Mouse (Mus musculus): Measurements from ENCODE around the gene Igfbp6. TPM values are rescaled to one million over a fixed set of nuclear protein-coding genes. Genes with fewer than 3 reads are reported as not detected.

Igfbp6 gene
- total and polyA plus RNA-seq, 3 experiments: 0.38 TPM; not detected in 2

- TF ChIP-seq UBTF (IDR thresholded peaks at IDR 0.05; ENCODE audit: low read depth, low read length) (no peak), E2F4 (IDR thresholded peaks at IDR 0.05; ENCODE audit: insufficient replicate concordance, low read depth, low read length) (no peak), POLR2AphosphoS2 (IDR thresholded peaks at IDR 0.05; ENCODE audit: low read depth, low read length) (no peak), RAD21 (IDR thresholded peaks at IDR 0.05; ENCODE audit: low read depth, low read length) (no peak), CHD2 (IDR thresholded peaks at IDR 0.05; ENCODE audit: low read length) (no peak)
- in situ Hi-C loops (cut with MboI; ENCODE audit: low pct_ligation_motif_present, low pct_unique_long_range_greater_than_20kb, low sequenced_read_pairs) (loop anchor here (5.0 kb wide), 1 partner anchor 35 kb away; the partner anchor contains the start of gene Spryd3), dilution Hi-C loops (cut with MboI; ENCODE audit: extremely low pct_ligation_motif_present, extremely low pct_unique_long_range_greater_than_20kb, low sequenced_read_pairs) (no loop called here)
- no peak overlapping the region for H3K27ac ChIP-seq (ENCODE audit: insufficient read depth, low read depth)
- no peak overlapping the region for H3K9ac ChIP-seq (ENCODE audit: insufficient read depth, low read depth)
- H3K4me1 ChIP-seq (ENCODE audit: control insufficient read depth in 1 of 2, insufficient read depth in 2 of 2): peaks cover 11 to 38% of the 10 kb centered on the region in 2 experiments
- peaks cover 8 to 23% of the 10 kb centered on the region in 2 experiments for H3K36me3 ChIP-seq (replicated peaks in 1 of 2; ENCODE audit: control insufficient read depth in 1 of 2, insufficient read depth in 1 of 2, low read length in 1 of 2)
- H3K4me3 ChIP-seq (replicated peaks in 1 of 3; ENCODE audit: low read depth in 2 of 3, low read length in 2 of 3, poor library complexity in 1 of 3): no peak overlapping the region
- no peak for DNase-seq (ENCODE audit: extremely low read depth)
- peaks cover 72% of the 10 kb centered on the region for H3K27me3 ChIP-seq (replicated peaks)
- no peaks in the 10 kb centered on the region for H3K9me3 ChIP-seq (replicated peaks; ENCODE audit: low read length)
- no peak overlapping the region for H3K4me2 ChIP-seq (ENCODE audit: insufficient read depth, low read depth, poor library complexity, severe bottlenecking)
- no peaks in the 10 kb centered on the region for H3K79me2 ChIP-seq (replicated peaks; ENCODE audit: control insufficient read depth, extremely low read depth, insufficient read depth, poor library complexity, severe bottlenecking)
Observed at GRCm38 (mm10) chr15:102101672-102102541, 42.3 kb upstream of the Igfbp6 start.

- no peak overlapping the region for H3K4me3 ChIP-seq (replicated peaks in 1 of 3; ENCODE audit: low read depth in 2 of 3, low read length in 2 of 3, poor library complexity in 1 of 3)
- H3K9ac ChIP-seq (ENCODE audit: insufficient read depth, low read depth): no peak overlapping the region
- dilution Hi-C loops (cut with MboI; ENCODE audit: extremely low pct_ligation_motif_present, extremely low pct_unique_long_range_greater_than_20kb, low sequenced_read_pairs): no loop called here
- TF ChIP-seq TCF12 (IDR thresholded peaks at IDR 0.05; ENCODE audit: low read depth, low read length): no peak
- H3K27ac ChIP-seq (ENCODE audit: insufficient read depth, low read depth): no peak overlapping the region
- in situ Hi-C loops (cut with MboI; ENCODE audit: low pct_ligation_motif_present, low pct_unique_long_range_greater_than_20kb, low sequenced_read_pairs): loop anchor here (5.0 kb wide), 1 partner anchor 35 kb away; the partner anchor contains the start of gene Spryd3
- peaks cover 11 to 44% of the 10 kb centered on the region in 2 experiments for H3K4me1 ChIP-seq (ENCODE audit: control insufficient read depth in 1 of 2, insufficient read depth in 2 of 2)
- peaks cover 3 to 17% of the 10 kb centered on the region in 2 experiments for H3K36me3 ChIP-seq (replicated peaks in 1 of 2; ENCODE audit: control insufficient read depth in 1 of 2, insufficient read depth in 1 of 2, low read length in 1 of 2)
- H3K27me3 ChIP-seq (replicated peaks): peaks cover 77% of the 10 kb centered on the region
- no peak overlapping the region for H3K4me2 ChIP-seq (ENCODE audit: insufficient read depth, low read depth, poor library complexity, severe bottlenecking)
- no peaks in the 10 kb centered on the region for H3K9me3 ChIP-seq (replicated peaks; ENCODE audit: low read length)
- no peaks in the 10 kb centered on the region for H3K79me2 ChIP-seq (replicated peaks; ENCODE audit: control insufficient read depth, extremely low read depth, insufficient read depth, poor library complexity, severe bottlenecking)
- no peak for DNase-seq (ENCODE audit: extremely low read depth)
Observed at GRCm38 (mm10) chr15:102102548-102103121, 41.5 kb upstream of the Igfbp6 start.

GRCm38 (mm10) chr15:102103371-102103946 is 40.7 kb upstream of the Igfbp6 start:
- peaks cover 14 to 52% of the 10 kb centered on the region in 2 experiments for H3K4me1 ChIP-seq (ENCODE audit: control insufficient read depth in 1 of 2, insufficient read depth in 2 of 2)
- H3K9me3 ChIP-seq (replicated peaks; ENCODE audit: low read length): no peaks in the 10 kb centered on the region
- TF ChIP-seq ZMIZ1 (IDR thresholded peaks at IDR 0.05; ENCODE audit: low read depth, low read length) (no peak), GABPA (IDR thresholded peaks at IDR 0.05; ENCODE audit: insufficient replicate concordance, low read depth, low read length) (no peak), ZKSCAN1 (IDR thresholded peaks at IDR 0.05; ENCODE audit: borderline replicate concordance, low read depth, low read length) (no peak), ELF1 (IDR thresholded peaks at IDR 0.05; ENCODE audit: low read depth, low read length) (no peak), POLR2A (IDR thresholded peaks at IDR 0.05; ENCODE audit: low read depth, low read length) (no peak)
- no peak overlapping the region for H3K4me2 ChIP-seq (ENCODE audit: insufficient read depth, low read depth, poor library complexity, severe bottlenecking)
- H3K9ac ChIP-seq (ENCODE audit: insufficient read depth, low read depth): no peak overlapping the region
- H3K36me3 ChIP-seq (replicated peaks in 1 of 2; ENCODE audit: control insufficient read depth in 1 of 2, insufficient read depth in 1 of 2, low read length in 1 of 2): peaks cover 0 to 9% of the 10 kb centered on the region in 2 experiments
- in situ Hi-C loops (cut with MboI; ENCODE audit: low pct_ligation_motif_present, low pct_unique_long_range_greater_than_20kb, low sequenced_read_pairs): loop anchor here (5.0 kb wide), 1 partner anchor 34 kb away; the partner anchor contains the start of gene Spryd3
- H3K79me2 ChIP-seq (replicated peaks; ENCODE audit: control insufficient read depth, extremely low read depth, insufficient read depth, poor library complexity, severe bottlenecking): no peaks in the 10 kb centered on the region
- peaks cover 84% of the 10 kb centered on the region for H3K27me3 ChIP-seq (replicated peaks)
- DNase-seq (ENCODE audit: extremely low read depth): no peak
- dilution Hi-C loops (cut with MboI; ENCODE audit: extremely low pct_ligation_motif_present, extremely low pct_unique_long_range_greater_than_20kb, low sequenced_read_pairs): no loop called here
- no peak overlapping the region for H3K27ac ChIP-seq (ENCODE audit: insufficient read depth, low read depth)
- no peak overlapping the region for H3K4me3 ChIP-seq (replicated peaks in 1 of 3; ENCODE audit: low read depth in 2 of 3, low read length in 2 of 3, poor library complexity in 1 of 3)
